Mouse (Mus musculus) B cell, adult 62 days (primary cell): ENCODE measurements around the gene Ctf1. TPM values are rescaled to one million over a fixed set of nuclear protein-coding genes. Genes with fewer than 3 reads are reported as not detected.

ENCODE experiments used
- total RNA-seq: library from RNA; stranded (reverse); gene quantifications from 4 replicates; pipeline ENCODE4 v1.2.4, GENCODE M21; 2023

The Ctf1 gene
- total RNA-seq, result not detected in 4 replicates

GRCm38 (mm10) chr7:127712461-127713385 lies at the start of gene Ctf1:
TSS of gene Ctf1 (plus strand) at chr7:127712736.

GRCm38 (mm10) chr7:127708207-127709078 lies 4.1 kb upstream of the Ctf1 start, which contains the start of gene Bcl7c:
TSS of gene Bcl7c (minus strand) at chr7:127708933.

GRCm38 (mm10) chr7:127732066-127732465 lies 19.5 kb downstream of the Ctf1 start, which contains the start of gene Ctf2:
TSS of gene Ctf2 (minus strand) at chr7:127732166.

GRCm38 (mm10) chr7:127744366-127745045 lies 32.0 kb downstream of the Ctf1 start, which contains the start of gene Fbxl19:
TSS of gene Fbxl19 (plus strand) at chr7:127744543.

Other genes starting within 250 kb of the Ctf1 start
- gene Fbrs, start 233.5 kb upstream of the Ctf1 start, total RNA-seq, result 294 to 330 TPM (median 310 TPM) in 4 replicates
- 220 to 229 TPM (median 223 TPM) in 4 replicates for gene Srcap, start 200.8 kb upstream of the Ctf1 start, total RNA-seq
- gene Gm42715, start 193.2 kb upstream of the Ctf1 start, total RNA-seq, result 45.9 to 50.2 TPM (median 48.5 TPM) in 4 replicates
- 8.3 TPM in 1 of 4 replicates, not detected in the others for gene Tmem265, start 151.3 kb upstream of the Ctf1 start, total RNA-seq
- 119 to 136 TPM (median 126 TPM) in 4 replicates for gene Phkg2, start 139.4 kb upstream of the Ctf1 start, total RNA-seq
- 0.38 to 1.5 TPM (median 0.60 TPM) in 4 replicates for gene Ccdc189, start 124.1 kb upstream of the Ctf1 start, total RNA-seq
- gene Rnf40, start 124.0 kb upstream of the Ctf1 start, total RNA-seq, result 148 to 154 TPM (median 150 TPM) in 4 replicates
- gene Zfp629, start 96.9 kb upstream of the Ctf1 start, total RNA-seq, result 3.0 to 5.8 TPM (median 3.5 TPM) in 4 replicates
- gene Bcl7c, start 3.8 kb upstream of the Ctf1 start, total RNA-seq, result 63.0 to 68.4 TPM (median 63.8 TPM) in 4 replicates
- not detected in 4 replicates for gene Ctf2, start 19.4 kb downstream of the Ctf1 start, total RNA-seq
- gene Fbxl19, start 31.8 kb downstream of the Ctf1 start, total RNA-seq, result 14.7 to 17.9 TPM (median 15.5 TPM) in 4 replicates
- 28.6 to 34.8 TPM (median 29.6 TPM) in 4 replicates for gene Orai3, start 57.1 kb downstream of the Ctf1 start, total RNA-seq
- 73.7 to 86.9 TPM (median 79.4 TPM) in 4 replicates for gene Setd1a, start 63.9 kb downstream of the Ctf1 start, total RNA-seq
- gene Gm49388, start 72.9 kb downstream of the Ctf1 start, total RNA-seq, result 1.5 to 2.4 TPM in 2 of 4 replicates, not detected in the others
- gene Hsd3b7, start 87.9 kb downstream of the Ctf1 start, total RNA-seq, result 1.7 to 3.7 TPM (median 3.2 TPM) in 4 replicates
- 121 to 153 TPM (median 133 TPM) in 4 replicates for gene Stx4a, start 111.6 kb downstream of the Ctf1 start, total RNA-seq
- gene Stx1b, start 111.8 kb downstream of the Ctf1 start, total RNA-seq, result not detected in 4 replicates
- gene Zfp646, start 163.5 kb downstream of the Ctf1 start, total RNA-seq, result 91.0 to 95.6 TPM (median 92.9 TPM) in 4 replicates
- gene Zfp668, start 164.1 kb downstream of the Ctf1 start, total RNA-seq, result 13.9 to 14.9 TPM (median 14.4 TPM) in 4 replicates
- gene Prss53, start 178.2 kb downstream of the Ctf1 start, total RNA-seq, result 0.35 to 0.45 TPM (median 0.40 TPM) in 4 replicates
- gene Gm21974, start 182.7 kb downstream of the Ctf1 start, total RNA-seq, result not detected in 4 replicates
- gene Vkorc1, start 182.9 kb downstream of the Ctf1 start, total RNA-seq, result 15.5 to 22.2 TPM (median 17.5 TPM) in 4 replicates
- gene Bckdk, start 191.3 kb downstream of the Ctf1 start, total RNA-seq, result 30.2 to 34.8 TPM (median 32.9 TPM) in 4 replicates
- gene Kat8, start 199.8 kb downstream of the Ctf1 start, total RNA-seq, result 43.2 to 49.2 TPM (median 46.0 TPM) in 4 replicates
- gene Prss8, start 217.4 kb downstream of the Ctf1 start, total RNA-seq, result not detected in 4 replicates
- gene Prss36, start 234.0 kb downstream of the Ctf1 start, total RNA-seq, result 2.5 to 3.3 TPM (median 2.8 TPM) in 4 replicates